Mouse (Mus musculus) liver, embryonic 16.5 days (tissue): ENCODE results near the gene Tunar. TPM values are rescaled to one million over a fixed set of nuclear protein-coding genes. Genes with fewer than 3 reads are reported as not detected.

Source experiments
- ATAC-seq: fragments of 200-750 bp; cut with Nextera tagmentation; 2 replicates; pipeline ENCODE4 v1.8.0; 2017; ENCODE audit warnings: low read depth, mild to moderate bottlenecking, moderate number of reproducible peaks, moderate library complexity
- H3K27ac ChIP-seq: fragments of 300-500 bp; sonication (generic); 2 replicates; pipeline ENCODE4 v1.5.1; 2014; ENCODE audit warnings: mild to moderate bottlenecking, low read length
- H3K27me3 ChIP-seq: fragments of 300-500 bp; sonication (generic); 2 replicates; pipeline ENCODE4 v1.6.1; 2014; ENCODE audit warnings: low read depth, low read length, mixed read lengths; ENCODE audit not compliant: control insufficient read depth, insufficient read depth
- H3K36me3 ChIP-seq: fragments of 300-500 bp; sonication (generic); 2 replicates; pipeline ENCODE4 v1.6.1; 2014; ENCODE audit warnings: mild to moderate bottlenecking; ENCODE audit not compliant: control insufficient read depth, insufficient read depth
- H3K4me1 ChIP-seq: fragments of 300-500 bp; sonication (generic); 2 replicates; pipeline ENCODE4 v1.6.1; 2014; ENCODE audit warnings: low read depth, low read length, mixed read lengths; ENCODE audit not compliant: control insufficient read depth
- H3K4me2 ChIP-seq: fragments of 300-500 bp; sonication (generic); 2 replicates; pipeline ENCODE4 v1.6.1; 2014; ENCODE audit warnings: low read depth, low read length, mixed read lengths
- H3K4me3 ChIP-seq: fragments of 300-500 bp; sonication (generic); 2 replicates; pipeline ENCODE4 v1.5.1; 2014; ENCODE audit warnings: low read depth, mild to moderate bottlenecking, low read length
- H3K9ac ChIP-seq: fragments of 300-500 bp; sonication (generic); 2 replicates; pipeline ENCODE4 v1.6.1; 2014; ENCODE audit warnings: low read depth, low read length
- H3K9me3 ChIP-seq: fragments of 300-500 bp; sonication (generic); replicated peaks from 2 replicates; pipeline ENCODE4 v1.6.1; 2016; ENCODE audit warnings: low read length; ENCODE audit not compliant: control insufficient read depth
- WGBS: fragments of 180-500 bp; shearing (Covaris S2); extraction: QIAGEN DNeasy Blood & Tissue Kit; methylation state at CpG from one replicate; pipeline ENCODE4 v1.1.7; 2014; ENCODE audit not compliant: insufficient replicate concordance; 5-methylcytosine and 5-hydroxymethylcytosine counted together
- polyA plus RNA-seq: library from polyadenylated mRNA; unstranded; fragments of >200 nt; fragmentation: Nextera tagmentation; extraction: Ambion mirVana; gene quantifications from 2 replicates; pipeline ENCODE4 v1.2.1, GENCODE M21; 2015

Gene Tunar
- polyA plus RNA-seq, 1 experiment from 2014 or later = not detected

- Histone ChIP-seq H3K9me3 (no peaks in the 10 kb centered on the region), H3K4me3 (no peak overlapping the region), H3K4me2 (no peak overlapping the region), H3K4me1 (no peaks in the 10 kb centered on the region), H3K27me3 (peaks cover 30% of the 10 kb centered on the region), H3K36me3 (no peaks in the 10 kb centered on the region), H3K27ac (no peak overlapping the region), H3K9ac (no peak overlapping the region)
- 61% methylated on average over 11 of the region's 11 CpGs for WGBS
- ATAC-seq = no peak
Measured at GRCm38 (mm10) chr12:105338256-105338977, 4.7 kb downstream of the Tunar start.

GRCm38 (mm10) chr12:105341523-105341922, 7.9 kb downstream of the Tunar start:
- Histone ChIP-seq H3K4me1 (no peaks in the 10 kb centered on the region), H3K4me3 (no peak overlapping the region), H3K4me2 (no peak overlapping the region), H3K27ac (no peak overlapping the region), H3K36me3 (no peaks in the 10 kb centered on the region), H3K27me3 (peaks cover 18% of the 10 kb centered on the region), H3K9me3 (no peaks in the 10 kb centered on the region), H3K9ac (no peak overlapping the region)
- no peak for ATAC-seq
- 33% methylated on average over 9 of the region's 9 CpGs for WGBS

- no peak for ATAC-seq
- Histone ChIP-seq H3K27me3 (no peaks in the 10 kb centered on the region), H3K9me3 (no peaks in the 10 kb centered on the region), H3K36me3 (no peaks in the 10 kb centered on the region), H3K27ac (no peak overlapping the region), H3K4me1 (no peaks in the 10 kb centered on the region), H3K4me2 (no peak overlapping the region), H3K9ac (no peak overlapping the region), H3K4me3 (no peak overlapping the region)
- WGBS = 58% methylated on average over 7 of the region's 7 CpGs
Measured at GRCm38 (mm10) chr12:105344460-105344859, 10.8 kb downstream of the Tunar start.

- Histone ChIP-seq H3K36me3 (no peaks in the 10 kb centered on the region), H3K4me1 (no peaks in the 10 kb centered on the region), H3K27me3 (no peaks in the 10 kb centered on the region), H3K27ac (no peak overlapping the region), H3K4me2 (no peak overlapping the region), H3K9ac (no peak overlapping the region), H3K9me3 (no peaks in the 10 kb centered on the region), H3K4me3 (no peak overlapping the region)
- ATAC-seq = no peak
- WGBS = 46% methylated on average over 4 of the region's 4 CpGs
Measured at GRCm38 (mm10) chr12:105346861-105347260, 13.2 kb downstream of the Tunar start.

- H3K4me1 ChIP-seq = no peaks in the 10 kb centered on the region
- H3K9me3 ChIP-seq = no peaks in the 10 kb centered on the region
- no peak for ATAC-seq
- no peak overlapping the region for H3K4me3 ChIP-seq
- H3K27me3 ChIP-seq = no peaks in the 10 kb centered on the region
- H3K27ac ChIP-seq = no peak overlapping the region
- H3K4me2 ChIP-seq = no peak overlapping the region
- H3K36me3 ChIP-seq = no peaks in the 10 kb centered on the region
- 65% methylated on average over 13 of the region's 13 CpGs for WGBS
- no peak overlapping the region for H3K9ac ChIP-seq
Measured at GRCm38 (mm10) chr12:105347261-105347660, 13.6 kb downstream of the Tunar start.

GRCm38 (mm10) chr12:105354266-105354665, 20.6 kb downstream of the Tunar start:
- Histone ChIP-seq H3K27ac (no peak overlapping the region), H3K9me3 (no peaks in the 10 kb centered on the region), H3K4me1 (no peaks in the 10 kb centered on the region), H3K36me3 (no peaks in the 10 kb centered on the region), H3K4me3 (no peak overlapping the region), H3K4me2 (no peak overlapping the region), H3K9ac (no peak overlapping the region), H3K27me3 (no peaks in the 10 kb centered on the region)
- no peak for ATAC-seq
- WGBS = 66% methylated on average over 9 of the region's 9 CpGs

- WGBS = 64% methylated on average over 8 of the region's 8 CpGs
- no peak overlapping the region for H3K27ac ChIP-seq
Measured at GRCm38 (mm10) chr12:105354772-105355171, 21.1 kb downstream of the Tunar start.

GRCm38 (mm10) chr12:105356781-105357180, 23.1 kb downstream of the Tunar start:
- Histone ChIP-seq H3K4me1 (no peaks in the 10 kb centered on the region), H3K4me3 (no peak overlapping the region), H3K9me3 (no peaks in the 10 kb centered on the region), H3K9ac (no peak overlapping the region), H3K4me2 (no peak overlapping the region), H3K27me3 (no peaks in the 10 kb centered on the region), H3K36me3 (no peaks in the 10 kb centered on the region), H3K27ac (no peak overlapping the region)
- 76% methylated on average over 13 of the region's 13 CpGs for WGBS
- ATAC-seq = no peak

More at GRCm38 (mm10) chr12:105354772-105355171, 21.1 kb downstream of the Tunar start:
- ATAC-seq = no peak
- Histone ChIP-seq H3K4me2 (no peak overlapping the region), H3K36me3 (no peaks in the 10 kb centered on the region), H3K9ac (no peak overlapping the region), H3K27me3 (no peaks in the 10 kb centered on the region), H3K9me3 (no peaks in the 10 kb centered on the region), H3K4me1 (no peaks in the 10 kb centered on the region), H3K4me3 (no peak overlapping the region)

- Histone ChIP-seq H3K9ac (no peak overlapping the region), H3K27me3 (no peaks in the 10 kb centered on the region), H3K27ac (no peak overlapping the region), H3K36me3 (no peaks in the 10 kb centered on the region), H3K4me3 (no peak overlapping the region), H3K9me3 (no peaks in the 10 kb centered on the region), H3K4me1 (no peaks in the 10 kb centered on the region), H3K4me2 (no peak overlapping the region)
- ATAC-seq = no peak
- 67% methylated on average over 2 of the region's 2 CpGs for WGBS
Measured at GRCm38 (mm10) chr12:105363648-105364047, 30.0 kb downstream of the Tunar start.
